Mouse (Mus musculus): Measurements from ENCODE around the gene Gm20388.

- TF ChIP-seq POLR2AphosphoS5 (IDR thresholded peaks at IDR 0.05; ENCODE audit: insufficient replicate concordance, low read depth, low read length): no peak
- TF ChIP-seq CTCF (IDR thresholded peaks at IDR 0.05; ENCODE audit: low read depth, low read length): no peak
- TF ChIP-seq TAL1 (conservative IDR thresholded peaks at IDR 0.05; ENCODE audit: low read depth, low read length): no peak
- TF ChIP-seq GATA1 (IDR thresholded peaks at IDR 0.05; ENCODE audit: borderline replicate concordance, low read length): no peak
Measured at GRCm38 (mm10) chr8:122199841-122200240, 2289.2 kb downstream of the Gm20388 start.

All from G1E (cell line).